Mouse (Mus musculus) megakaryocyte, embryonic 14.5 days (primary cell): ENCODE data around the gene Tctex1d2. TPM values are rescaled to one million over a fixed set of nuclear protein-coding genes. Genes with fewer than 3 reads are reported as not detected.

Experiments used
- H3K27me3 ChIP-seq: replicated peaks from 2 replicates; pipeline ENCODE3; 2012; ENCODE audit warnings: inconsistent platforms
- H3K36me3 ChIP-seq: replicated peaks from 2 replicates; pipeline ENCODE3; 2012; ENCODE audit warnings: low read length, inconsistent platforms, mixed read lengths
- H3K4me1 ChIP-seq: 2 replicates; pipeline ENCODE4 v1.6.1; 2012; ENCODE audit warnings: inconsistent platforms
- H3K4me3 ChIP-seq: replicated peaks from 2 replicates; pipeline ENCODE3; 2012; ENCODE audit warnings: moderate library complexity, mild to moderate bottlenecking, inconsistent platforms
- H3K9me3 ChIP-seq: 2 replicates; pipeline ENCODE4 v1.6.1; 2012; ENCODE audit warnings: inconsistent platforms
- FLI1 ChIP-seq: IDR thresholded peaks from 2 replicates; pipeline ENCODE4 v1.6.1; 2012; ENCODE audit warnings: low read length, inconsistent platforms, mixed read lengths
- GATA1 ChIP-seq: IDR thresholded peaks from 3 replicates; pipeline ENCODE4 v1.6.1; 2012; ENCODE audit warnings: mixed read lengths, low read length, inconsistent platforms, borderline replicate concordance
- polyA plus RNA-seq: library from polyadenylated mRNA; stranded (reverse); fragments of >175 nt; gene quantifications from 2 replicates; pipeline ENCODE4 v1.2.3, GENCODE M21; 2012; ENCODE audit warnings: low replicate concordance; ENCODE audit not compliant: insufficient read depth

The Tctex1d2 gene
- polyA plus RNA-seq, 1 experiment, result not detected

- H3K36me3 ChIP-seq, result peaks cover 88% of the 10 kb centered on the region
- TF ChIP-seq GATA1 (no peak), FLI1 (no peak)
Observed at GRCm38 (mm10) chr16:32462950-32463349, 43.4 kb downstream of the Tctex1d2 start.

GRCm38 (mm10) chr16:32463426-32463825 is 43.9 kb downstream of the Tctex1d2 start:
- Histone ChIP-seq H3K9me3 (no peaks in the 10 kb centered on the region), H3K36me3 (peaks cover 88% of the 10 kb centered on the region), H3K4me3 (no peak overlapping the region), H3K27me3 (no peaks in the 10 kb centered on the region), H3K4me1 (peaks cover 33% of the 10 kb centered on the region)
- no peak for TF ChIP-seq FLI1
- no peak for TF ChIP-seq GATA1

More at GRCm38 (mm10) chr16:32462950-32463349, 43.4 kb downstream of the Tctex1d2 start:
- Histone ChIP-seq H3K4me3 (no peak overlapping the region), H3K4me1 (peaks cover 32% of the 10 kb centered on the region), H3K27me3 (no peaks in the 10 kb centered on the region), H3K9me3 (no peaks in the 10 kb centered on the region)

DNA sequence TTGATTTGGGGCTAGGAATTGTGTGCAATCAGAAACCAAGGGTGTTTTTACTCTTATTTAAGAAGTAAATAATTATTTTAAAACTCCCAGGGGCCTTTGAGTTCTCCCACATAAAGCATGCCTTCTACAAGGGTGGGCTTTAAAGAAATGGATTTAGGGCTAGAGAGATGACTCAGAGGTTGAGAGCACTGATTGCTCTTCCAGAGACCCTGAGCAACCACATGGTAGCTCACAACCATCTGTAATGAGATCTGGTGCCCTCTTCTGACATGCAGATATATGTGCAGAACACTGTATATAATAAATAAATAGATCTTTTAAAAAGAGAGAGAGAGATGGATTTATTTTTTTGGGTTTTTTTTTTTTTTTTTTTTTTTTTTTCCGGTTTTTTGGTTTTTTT is 45.4 kb downstream of the Tctex1d2 start:
- Histone ChIP-seq H3K9me3 (no peaks in the 10 kb centered on the region), H3K4me1 (peaks cover 47% of the 10 kb centered on the region), H3K36me3 (peaks cover 90% of the 10 kb centered on the region), H3K27me3 (no peaks in the 10 kb centered on the region), H3K4me3 (no peak overlapping the region)
- TF ChIP-seq FLI1, result no peak
- TF ChIP-seq GATA1, result no peak

GRCm38 (mm10) chr16:32468488-32468887 is 49.0 kb downstream of the Tctex1d2 start:
- Histone ChIP-seq H3K4me3 (peak overlapping the region; percentile 4), H3K4me1 (peaks cover 57% of the 10 kb centered on the region), H3K36me3 (peaks cover 93% of the 10 kb centered on the region), H3K9me3 (no peaks in the 10 kb centered on the region), H3K27me3 (no peaks in the 10 kb centered on the region)
- no peak for TF ChIP-seq FLI1
- TF ChIP-seq GATA1, result no peak

DNA sequence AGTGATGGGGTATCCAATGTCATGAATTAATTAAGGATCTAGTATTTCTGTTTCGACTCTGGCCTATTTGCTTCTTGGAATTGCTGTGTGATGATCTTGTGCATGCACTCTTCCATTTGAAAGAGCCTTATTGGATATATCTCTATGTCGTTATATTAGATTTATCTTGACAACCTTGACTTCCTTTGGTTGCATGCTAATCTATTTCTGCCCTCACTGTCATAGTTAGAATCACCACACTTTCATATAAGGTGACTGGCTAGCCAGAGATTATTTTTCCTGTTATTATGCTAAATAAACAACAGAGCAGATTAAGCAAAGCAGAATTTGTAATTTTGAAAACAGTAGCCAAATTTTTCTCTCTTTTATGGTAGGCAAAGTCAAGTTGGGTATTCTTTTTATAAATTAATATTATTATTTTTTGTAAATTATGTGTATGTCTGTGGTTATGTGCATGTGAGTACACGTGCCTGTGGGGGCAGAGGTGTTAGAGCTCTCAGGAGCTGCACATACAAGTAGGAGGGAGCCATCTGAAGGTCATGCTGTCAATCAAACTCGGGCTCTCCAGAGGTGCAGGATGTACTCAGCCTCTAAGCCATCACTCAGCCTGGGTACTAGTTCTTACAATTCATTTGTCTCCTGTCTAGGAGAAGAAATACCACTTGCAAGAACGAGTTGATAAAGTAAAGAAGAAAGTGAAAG is 50.1 kb downstream of the Tctex1d2 start:
- Histone ChIP-seq H3K36me3 (peaks cover 93% of the 10 kb centered on the region), H3K4me1 (peaks cover 64% of the 10 kb centered on the region), H3K9me3 (no peaks in the 10 kb centered on the region), H3K27me3 (no peaks in the 10 kb centered on the region), H3K4me3 (no peak overlapping the region)
- TF ChIP-seq FLI1 (no peak), GATA1 (no peak)

DNA sequence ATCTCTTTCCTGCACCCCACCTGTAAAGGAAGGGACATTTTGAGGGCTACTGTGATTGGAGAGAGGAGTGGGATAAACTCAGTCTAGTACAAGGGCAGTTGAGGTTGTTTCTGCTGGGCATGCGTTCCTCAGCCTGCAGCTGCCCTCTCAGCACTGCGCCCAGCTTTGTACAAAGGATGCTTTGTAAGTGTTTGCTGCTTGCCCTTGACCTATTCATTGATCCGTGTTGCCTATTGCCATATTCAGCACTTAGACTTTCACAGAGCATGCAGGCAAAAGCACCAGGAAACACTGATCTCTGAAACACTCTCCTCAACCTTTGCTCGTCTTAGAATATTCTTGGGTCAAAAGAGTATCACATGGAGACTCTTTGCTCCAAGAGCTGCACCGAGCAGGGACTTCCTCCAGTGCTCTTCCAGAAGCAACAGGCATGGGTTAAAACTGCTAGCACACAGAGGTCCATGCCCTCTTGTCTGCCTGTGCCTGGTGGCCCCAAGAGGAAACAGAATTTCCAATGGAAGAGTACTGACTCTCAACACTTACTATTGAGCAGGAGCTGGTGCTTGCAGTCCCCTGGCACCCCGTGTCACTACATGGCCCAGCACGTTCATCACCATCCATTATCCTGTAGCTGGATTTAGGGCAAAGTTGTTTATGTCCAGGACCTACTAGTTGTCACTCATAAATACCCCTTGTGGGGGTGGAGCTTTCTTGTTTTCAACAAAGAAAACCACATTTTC is 52.9 kb downstream of the Tctex1d2 start:
- Histone ChIP-seq H3K9me3 (no peaks in the 10 kb centered on the region), H3K4me1 (peaks cover 64% of the 10 kb centered on the region), H3K36me3 (peaks cover 82% of the 10 kb centered on the region), H3K27me3 (peaks cover 1% of the 10 kb centered on the region), H3K4me3 (no peak overlapping the region)
- TF ChIP-seq FLI1 (no peak), GATA1 (no peak)

DNA sequence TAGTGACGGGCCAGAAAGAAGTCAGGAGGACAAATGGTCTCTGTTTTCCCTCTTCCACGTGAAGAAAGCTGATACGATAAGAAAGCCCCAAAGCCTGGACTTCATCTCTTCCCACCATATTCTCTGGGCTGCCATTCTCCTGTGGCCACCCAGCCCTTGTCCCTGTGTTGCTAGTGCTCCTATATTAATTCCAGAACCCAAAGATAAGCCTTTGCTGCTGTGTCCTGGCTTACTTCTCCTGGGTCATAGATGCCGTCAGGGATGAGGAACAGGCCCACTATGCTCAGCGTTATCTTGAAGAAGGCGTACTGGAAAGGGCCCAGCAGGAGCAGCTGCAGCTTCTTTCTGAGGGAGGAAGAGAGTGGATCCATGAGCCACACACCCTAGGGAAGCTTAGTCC is 57.8 kb downstream of the Tctex1d2 start:
- Histone ChIP-seq H3K4me3 (no peak overlapping the region), H3K36me3 (peaks cover 35% of the 10 kb centered on the region), H3K9me3 (no peaks in the 10 kb centered on the region), H3K27me3 (peaks cover 3% of the 10 kb centered on the region), H3K4me1 (peaks cover 37% of the 10 kb centered on the region)
- TF ChIP-seq GATA1 (no peak), FLI1 (no peak)

Other genes starting within 250 kb of the Tctex1d2 start
- 1.3 TPM in 1 of 2 replicates, not detected in the other for gene Bex6, start 239.9 kb upstream of the Tctex1d2 start, polyA plus RNA-seq
- gene Fbxo45, start 172.5 kb upstream of the Tctex1d2 start, polyA plus RNA-seq, result 0.95 and 2.2 TPM in 2 replicates
- 8.7 TPM in 1 of 2 replicates, not detected in the other for gene Wdr53, start 172.5 kb upstream of the Tctex1d2 start, polyA plus RNA-seq
- gene Smco1, start 148.2 kb upstream of the Tctex1d2 start, polyA plus RNA-seq, result not detected in 2 replicates
- 1.4 and 3.8 TPM in 2 replicates for gene Rnf168, start 142.2 kb upstream of the Tctex1d2 start, polyA plus RNA-seq
- 0.23 TPM in 1 of 2 replicates, not detected in the other for gene Ubxn7, start 87.4 kb upstream of the Tctex1d2 start, polyA plus RNA-seq
- 0.83 TPM in 1 of 2 replicates, not detected in the other for gene Tm4sf19, start 19.2 kb upstream of the Tctex1d2 start, polyA plus RNA-seq
- 14.2 and 47.1 TPM in 2 replicates for gene Pcyt1a, start 11.2 kb downstream of the Tctex1d2 start, polyA plus RNA-seq
- not detected in 2 replicates for gene Slc51a, start 68.2 kb downstream of the Tctex1d2 start, polyA plus RNA-seq
- 0.20 TPM in 1 of 2 replicates, not detected in the other for gene Zdhhc19, start 76.6 kb downstream of the Tctex1d2 start, polyA plus RNA-seq
- gene Tfrc, start 189.2 kb downstream of the Tctex1d2 start, polyA plus RNA-seq, result 1.3 and 4.3 TPM in 2 replicates
- 230 and 1,256 TPM in 2 replicates for gene Tnk2, start 224.2 kb downstream of the Tctex1d2 start, polyA plus RNA-seq